Mouse (Mus musculus) liver, embryonic 13.5 days (tissue): ENCODE data around the gene Cnnm1. TPM values are rescaled to one million over a fixed set of nuclear protein-coding genes. Genes with fewer than 3 reads are reported as not detected.

Experiments
- ATAC-seq: fragments of 200-750 bp; cut with Nextera tagmentation; 2 replicates; pipeline ENCODE4 v1.8.0; 2017; ENCODE audit warnings: low read depth, mild to moderate bottlenecking, moderate number of reproducible peaks, moderate library complexity
- DNase-seq: peaks from one replicate; pipeline ENCODE4 v3.0.0; 2022
- H3K27ac ChIP-seq: fragments of 300-500 bp; sonication (generic); 2 replicates; pipeline ENCODE4 v1.5.1; 2015; ENCODE audit warnings: moderate library complexity, mild to moderate bottlenecking, inconsistent platforms
- H3K27me3 ChIP-seq: fragments of 300-500 bp; sonication (generic); 2 replicates; pipeline ENCODE4 v1.6.1; 2015; ENCODE audit warnings: mild to moderate bottlenecking, inconsistent platforms
- H3K36me3 ChIP-seq: fragments of 300-500 bp; sonication (generic); 2 replicates; pipeline ENCODE4 v1.6.1; 2015; ENCODE audit warnings: mild to moderate bottlenecking, inconsistent platforms
- H3K4me1 ChIP-seq: fragments of 300-500 bp; sonication (generic); replicated peaks from 2 replicates; pipeline ENCODE4 v1.6.1; 2015; ENCODE audit warnings: inconsistent platforms
- H3K4me2 ChIP-seq: fragments of 300-500 bp; sonication (generic); 2 replicates; pipeline ENCODE4 v1.6.1; 2015; ENCODE audit warnings: inconsistent platforms, mild to moderate bottlenecking, moderate library complexity
- H3K4me3 ChIP-seq: fragments of 300-500 bp; sonication (generic); replicated peaks from 2 replicates; pipeline ENCODE4 v1.5.1; 2015; ENCODE audit warnings: mild to moderate bottlenecking, inconsistent platforms
- H3K9ac ChIP-seq: fragments of 300-500 bp; sonication (generic); 2 replicates; pipeline ENCODE4 v1.6.1; 2015; ENCODE audit warnings: mild to moderate bottlenecking, inconsistent platforms
- H3K9me3 ChIP-seq: fragments of 300-500 bp; sonication (generic); replicated peaks from 2 replicates; pipeline ENCODE4 v1.6.1; 2016; ENCODE audit warnings: inconsistent platforms
- WGBS: fragments of 180-500 bp; shearing (Covaris S2); methylation state at CpG from one replicate; pipeline ENCODE4 v1.1.7; 2015; ENCODE audit not compliant: insufficient replicate concordance; 5-methylcytosine and 5-hydroxymethylcytosine counted together
- polyA plus RNA-seq: library from polyadenylated mRNA; unstranded; fragments of >200 nt; fragmentation: Nextera tagmentation; extraction: Ambion mirVana; gene quantifications from 2 replicates; pipeline ENCODE4 v1.2.1, GENCODE M21; 2015

Cnnm1 gene
- polyA plus RNA-seq: 0.07 and 0.37 TPM in 2 replicates

GRCm38 (mm10) chr19:43440112-43440737 is at the start of gene Cnnm1:
Gene Cnnm1 (plus strand): TSS chr19:43440436.
- DNase-seq: no peak
- peaks cover 11% of the 10 kb centered on the region for H3K4me1 ChIP-seq
- peak within 1 kb of the TSS; percentile 55 for H3K4me3 ChIP-seq
- H3K36me3 ChIP-seq: no peaks in the 10 kb centered on the region
- 1% methylated on average over 46 of the region's 51 CpGs for WGBS
- H3K4me2 ChIP-seq: peak within 1 kb of the TSS; percentile 71
- peaks cover 75% of the 10 kb centered on the region for H3K27me3 ChIP-seq
- no peak within 1 kb of the TSS for H3K27ac ChIP-seq
- peak; percentile 31; the same call in 1 of the 2 replicates for ATAC-seq
- no peaks in the 10 kb centered on the region for H3K9me3 ChIP-seq
- no peak within 1 kb of the TSS for H3K9ac ChIP-seq

GRCm38 (mm10) chr19:43396327-43396726 is 43.9 kb upstream of the Cnnm1 start:
- Histone ChIP-seq H3K9ac (no peak overlapping the region), H3K9me3 (no peaks in the 10 kb centered on the region), H3K4me2 (no peak overlapping the region), H3K36me3 (no peaks in the 10 kb centered on the region), H3K4me1 (no peaks in the 10 kb centered on the region), H3K27ac (no peak overlapping the region), H3K27me3 (peaks cover 9% of the 10 kb centered on the region), H3K4me3 (no peak overlapping the region)
- 6% methylated on average over 4 of the region's 4 CpGs for WGBS
- DNase-seq (no peak), ATAC-seq (no peak)

- Histone ChIP-seq H3K27me3 (no peaks in the 10 kb centered on the region), H3K27ac (no peak overlapping the region), H3K4me1 (no peaks in the 10 kb centered on the region), H3K36me3 (no peaks in the 10 kb centered on the region), H3K9ac (no peak overlapping the region), H3K4me2 (no peak overlapping the region), H3K9me3 (no peaks in the 10 kb centered on the region), H3K4me3 (no peak overlapping the region)
- DNase-seq (no peak), ATAC-seq (no peak)
- WGBS: 13% methylated on average over 1 of the region's 1 CpGs
These were observed 33.1 kb upstream of the Cnnm1 start for GRCm38 (mm10) chr19:43407181-43407580.

- no peaks in the 10 kb centered on the region for H3K36me3 ChIP-seq
- H3K4me2 ChIP-seq: no peak overlapping the region
- no peaks in the 10 kb centered on the region for H3K9me3 ChIP-seq
- H3K27me3 ChIP-seq: no peaks in the 10 kb centered on the region
- H3K9ac ChIP-seq: no peak overlapping the region
- no peak for DNase-seq
- WGBS: 57% methylated on average over 2 of the region's 2 CpGs
- no peaks in the 10 kb centered on the region for H3K4me1 ChIP-seq
- H3K27ac ChIP-seq: no peak overlapping the region
- H3K4me3 ChIP-seq: no peak overlapping the region
- no peak for ATAC-seq
These were observed 24.7 kb upstream of the Cnnm1 start for GRCm38 (mm10) chr19:43415565-43415964.

GRCm38 (mm10) chr19:43420506-43420905 is 19.7 kb upstream of the Cnnm1 start:
- Histone ChIP-seq H3K4me1 (no peaks in the 10 kb centered on the region), H3K9ac (no peak overlapping the region), H3K27me3 (no peaks in the 10 kb centered on the region), H3K27ac (no peak overlapping the region), H3K9me3 (no peaks in the 10 kb centered on the region), H3K4me2 (no peak overlapping the region), H3K4me3 (no peak overlapping the region), H3K36me3 (no peaks in the 10 kb centered on the region)
- WGBS: 55% methylated on average over 3 of the region's 3 CpGs
- ATAC-seq (no peak), DNase-seq (no peak)

- Histone ChIP-seq H3K4me2 (no peak overlapping the region), H3K36me3 (no peaks in the 10 kb centered on the region), H3K9me3 (no peaks in the 10 kb centered on the region), H3K4me3 (no peak overlapping the region), H3K4me1 (no peaks in the 10 kb centered on the region), H3K27me3 (0 out of 2 replicates have a peak, but pooled peaks cover 8% of the 10 kb centered on the region), H3K27ac (no peak overlapping the region), H3K9ac (no peak overlapping the region)
- ATAC-seq (no peak), DNase-seq (no peak)
- WGBS: 46% methylated on average over 2 of the region's 2 CpGs
These were observed 16.2 kb upstream of the Cnnm1 start for GRCm38 (mm10) chr19:43424082-43424481.

- Histone ChIP-seq H3K4me3 (no peak overlapping the region), H3K9me3 (no peaks in the 10 kb centered on the region), H3K9ac (no peak overlapping the region), H3K4me1 (no peaks in the 10 kb centered on the region), H3K36me3 (no peaks in the 10 kb centered on the region), H3K27me3 (peaks cover 25% of the 10 kb centered on the region), H3K27ac (no peak overlapping the region), H3K4me2 (no peak overlapping the region)
- DNase-seq (no peak), ATAC-seq (no peak)
- WGBS: 71% methylated on average over 24 of the region's 24 CpGs
These were observed 12.6 kb upstream of the Cnnm1 start for GRCm38 (mm10) chr19:43427446-43428224.

GRCm38 (mm10) chr19:43439246-43439645 is 990 bp upstream of the Cnnm1 start:
- ATAC-seq: no peak
- Histone ChIP-seq H3K4me2 (no peak overlapping the region), H3K4me3 (no peak overlapping the region), H3K4me1 (peaks cover 11% of the 10 kb centered on the region), H3K27ac (no peak overlapping the region), H3K27me3 (peaks cover 71% of the 10 kb centered on the region), H3K9me3 (no peaks in the 10 kb centered on the region), H3K9ac (no peak overlapping the region), H3K36me3 (no peaks in the 10 kb centered on the region)
- DNase-seq: no peak
- WGBS: 63% methylated on average over 7 of the region's 7 CpGs

- Histone ChIP-seq H3K9ac (no peak overlapping the region), H3K4me2 (peak overlapping the region; percentile 71), H3K36me3 (no peaks in the 10 kb centered on the region), H3K27me3 (peaks cover 77% of the 10 kb centered on the region), H3K9me3 (no peaks in the 10 kb centered on the region), H3K27ac (no peak overlapping the region), H3K4me1 (peaks cover 11% of the 10 kb centered on the region), H3K4me3 (peak overlapping the region; percentile 55)
- DNase-seq (no peak), ATAC-seq (0 out of 2 replicates have a peak, but pooled peaks have one; percentile 26)
- 1% methylated on average over 109 of the region's 118 CpGs for WGBS
These were observed 778 bp downstream of the Cnnm1 start for GRCm38 (mm10) chr19:43440768-43441660.

- no peak overlapping the region for H3K27ac ChIP-seq
- H3K4me1 ChIP-seq: peaks cover 11% of the 10 kb centered on the region
- peak overlapping the region; percentile 71 for H3K4me2 ChIP-seq
- WGBS: 15% methylated on average over 17 of the region's 17 CpGs
- ATAC-seq (no peak), DNase-seq (no peak)
- H3K9ac ChIP-seq: no peak overlapping the region
- H3K9me3 ChIP-seq: no peaks in the 10 kb centered on the region
- peaks cover 77% of the 10 kb centered on the region for H3K27me3 ChIP-seq
- no peaks in the 10 kb centered on the region for H3K36me3 ChIP-seq
- H3K4me3 ChIP-seq: peak overlapping the region; percentile 55
These were observed 1.4 kb downstream of the Cnnm1 start for GRCm38 (mm10) chr19:43441661-43441990.

GRCm38 (mm10) chr19:43442269-43442668 is 2.0 kb downstream of the Cnnm1 start:
- H3K36me3 ChIP-seq: no peaks in the 10 kb centered on the region
- H3K9ac ChIP-seq: no peak overlapping the region
- no peaks in the 10 kb centered on the region for H3K9me3 ChIP-seq
- no peak for ATAC-seq
- H3K27me3 ChIP-seq: peaks cover 77% of the 10 kb centered on the region
- H3K27ac ChIP-seq: no peak overlapping the region
- DNase-seq: no peak
- peaks cover 11% of the 10 kb centered on the region for H3K4me1 ChIP-seq
- H3K4me3 ChIP-seq: no peak overlapping the region
- WGBS: 33% methylated on average over 6 of the region's 6 CpGs
- H3K4me2 ChIP-seq: no peak overlapping the region
